Mouse (Mus musculus): Measurements from ENCODE around the gene Slc11a1.

Slc11a1 gene

DNA sequence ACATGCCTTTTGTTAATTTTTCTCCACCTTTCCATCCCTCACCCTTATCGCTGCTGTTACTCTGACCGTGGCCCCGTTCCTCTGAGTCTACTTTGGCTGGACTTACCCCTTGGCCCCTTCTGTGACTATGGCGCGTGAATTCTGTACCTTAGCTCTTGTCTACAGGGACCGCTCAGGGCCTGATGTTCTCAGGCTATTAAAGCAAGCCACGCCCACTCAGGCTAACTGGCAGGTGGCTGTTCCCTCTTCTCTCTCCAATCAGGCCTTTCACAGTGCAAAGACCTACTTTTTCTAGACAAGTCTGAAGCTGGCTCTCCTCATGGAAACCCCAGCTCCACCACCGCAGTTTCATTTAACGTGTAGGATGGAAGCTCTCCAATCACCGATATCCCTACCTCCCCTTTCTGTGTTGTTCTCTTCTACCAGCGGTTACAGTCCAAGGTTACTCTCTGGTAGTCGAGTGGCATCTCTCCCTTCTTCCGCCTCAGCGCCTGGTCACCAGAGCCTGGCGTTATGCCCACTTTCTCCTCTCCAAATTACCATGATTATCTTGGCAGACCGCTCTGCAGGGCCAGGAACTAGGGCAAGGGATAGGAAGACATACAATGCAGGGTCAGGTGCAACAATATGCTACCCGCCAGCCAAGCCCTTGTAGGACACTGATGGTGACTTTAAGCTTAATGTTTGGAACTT lies 43.9 kb downstream of the Slc11a1 start:
- peak; percentile 55 to 58 for DNase-seq

DNA sequence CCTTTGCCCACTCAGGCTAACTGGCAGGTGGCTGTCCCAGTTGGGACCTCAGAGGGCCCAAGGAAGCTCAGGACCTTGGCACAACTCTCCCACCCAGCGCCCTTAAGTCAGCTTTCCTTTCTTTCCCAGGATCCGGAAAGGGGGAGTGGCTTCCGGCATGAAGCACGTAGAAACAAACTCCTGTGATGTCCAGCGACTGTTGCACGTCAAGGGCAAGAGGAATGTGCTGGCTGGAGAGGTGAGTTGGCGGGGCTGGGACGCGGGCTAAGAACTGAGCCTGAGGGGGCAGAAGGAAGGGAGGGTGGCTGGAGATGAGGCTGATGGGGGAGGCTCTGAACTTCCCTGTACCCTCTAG lies 44.4 kb downstream of the Slc11a1 start:
- DNase-seq = no peak

DNA sequence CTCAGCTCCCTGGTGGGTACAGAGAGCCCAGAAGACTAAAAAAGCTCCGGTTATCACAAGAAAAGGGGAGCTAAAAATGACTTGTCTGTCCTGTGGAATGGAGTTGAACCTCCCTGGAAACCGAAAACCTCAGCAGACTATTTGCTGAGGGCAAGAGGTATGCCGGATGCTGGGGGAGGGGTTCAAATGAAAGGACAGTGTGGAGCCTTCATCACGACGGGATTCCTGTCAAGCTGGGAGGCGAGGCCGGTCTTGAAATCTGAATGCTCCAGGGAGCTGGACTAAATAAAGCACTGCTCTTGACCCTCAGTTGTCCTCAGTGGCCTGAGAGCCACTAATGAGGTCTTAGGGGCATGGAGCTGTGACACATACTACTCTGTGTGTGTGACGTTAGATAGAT lies 48.2 kb downstream of the Slc11a1 start:
- no peak for DNase-seq

DNA sequence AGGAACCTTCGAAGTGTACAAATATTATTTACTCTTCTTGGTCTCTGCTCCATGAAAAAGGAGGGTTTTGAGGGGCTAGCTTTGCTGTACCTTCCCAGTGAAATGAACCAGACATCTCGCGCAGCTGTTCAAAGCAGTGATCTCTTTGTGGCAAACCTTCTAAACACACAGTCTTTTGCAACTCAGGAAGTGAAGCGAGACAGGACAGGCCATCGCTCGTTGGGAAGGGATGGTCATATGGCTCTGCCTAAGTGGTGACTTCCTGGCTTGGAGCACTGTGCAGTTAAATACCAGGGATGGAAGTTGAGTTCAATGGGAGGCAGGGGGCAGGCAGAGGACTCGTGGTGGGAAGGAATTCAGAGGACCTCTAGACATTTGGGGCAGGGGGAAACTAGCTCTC lies 50.9 kb downstream of the Slc11a1 start:
- no peak for DNase-seq

DNA sequence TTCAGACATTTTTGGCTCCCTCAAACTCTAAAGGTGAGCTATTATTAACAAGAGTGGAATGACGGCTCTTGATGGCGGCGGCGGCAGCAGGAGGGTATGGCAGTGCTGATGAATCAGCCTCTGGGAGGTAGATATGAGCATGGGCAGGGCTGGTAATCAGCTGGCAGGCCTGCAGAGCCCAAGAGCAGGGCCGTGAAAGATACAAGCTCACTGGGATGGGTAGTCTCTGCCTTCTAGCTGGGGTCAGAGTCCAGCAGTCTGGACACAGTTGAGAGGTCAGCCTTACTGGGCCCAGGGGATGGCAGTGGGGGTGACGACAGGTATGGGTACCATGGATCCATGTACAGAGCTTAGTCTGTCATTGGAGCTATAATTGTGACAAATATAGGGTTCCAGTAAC lies 58.2 kb downstream of the Slc11a1 start:
- no peak for DNase-seq

DNA sequence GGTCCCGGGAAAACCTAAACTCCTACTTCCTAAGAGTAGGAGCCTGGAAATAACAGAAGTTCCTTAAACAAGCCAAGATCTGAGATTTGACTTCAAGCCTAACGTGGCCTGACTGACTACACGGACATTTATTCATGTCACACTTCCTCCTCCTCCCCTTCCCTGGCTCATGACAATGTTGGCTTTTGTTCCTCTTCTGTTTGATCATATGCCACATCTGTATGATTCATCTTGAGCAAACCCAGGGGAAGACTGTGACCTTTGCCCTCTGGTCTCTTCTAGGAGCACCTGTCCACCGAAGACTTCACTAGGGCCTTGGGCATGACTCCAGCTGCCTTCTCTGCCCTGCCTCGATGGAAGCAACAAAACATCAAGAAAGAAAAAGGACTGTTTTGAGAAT lies 59.6 kb downstream of the Slc11a1 start:
- DNase-seq = no peak

DNA sequence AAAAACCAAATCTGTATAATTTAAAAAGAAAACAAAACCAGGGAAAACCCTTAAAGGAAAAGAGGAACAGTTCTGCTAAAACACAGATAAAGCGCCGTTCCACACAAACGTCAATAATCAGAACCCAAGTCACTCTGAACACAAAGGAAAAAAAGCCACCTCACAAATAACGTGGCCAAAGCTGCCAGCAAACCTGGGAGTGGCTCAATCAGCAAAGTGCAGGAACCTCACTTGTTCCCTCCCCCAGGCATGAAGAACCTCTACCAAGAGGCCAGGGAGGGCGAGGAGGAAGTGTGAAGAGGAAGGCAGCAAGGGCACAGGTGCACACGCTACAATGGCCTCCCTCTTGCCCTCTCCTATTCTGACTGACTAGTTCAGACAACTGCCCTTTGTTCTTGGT lies 60.6 kb downstream of the Slc11a1 start:
- no peak for DNase-seq
